Mouse (Mus musculus): Measurements from ENCODE around the gene Mrpl48. TPM values are rescaled to one million over a fixed set of nuclear protein-coding genes. Genes with fewer than 3 reads are reported as not detected.

Mrpl48 gene
- total and polyA plus RNA-seq, 3 experiments, result 39.5 to 67.3 TPM; not detected in 1

DNA sequence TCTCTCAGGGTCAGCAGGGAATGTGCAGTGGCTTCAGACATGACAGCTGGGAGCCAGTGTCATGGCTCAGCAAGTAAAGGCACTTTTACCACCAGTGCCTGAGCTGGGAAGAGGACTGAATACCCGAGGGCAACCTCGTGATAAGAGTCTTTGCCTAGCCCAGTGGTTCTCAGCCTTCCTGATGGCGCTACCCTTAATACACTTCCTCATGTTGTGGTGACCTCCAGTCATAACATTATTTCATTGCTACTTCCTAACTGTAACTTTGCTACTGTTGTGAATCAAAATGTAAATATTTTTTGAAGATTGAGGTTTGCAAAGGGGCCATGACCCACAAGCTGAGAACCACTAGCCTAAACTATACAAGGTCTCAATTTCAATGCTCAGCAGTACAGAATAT, 99.4 kb downstream of the Mrpl48 start:
- Histone ChIP-seq H3K9ac (ENCODE audit: control insufficient read depth, low read depth, low read length, poor library complexity, severe bottlenecking) (peak overlapping the region; percentile 32; the same call in 1 of the 2 replicates), H3K9me3 (replicated peaks; ENCODE audit: insufficient read depth, low read length) (no peaks in the 10 kb centered on the region), H3K4me3 (ENCODE audit: control insufficient read depth in 1 of 2, insufficient read depth in 1 of 2, low read depth in 2 of 2, low read length in 2 of 2) (peak overlapping the region in 1 of 2 experiments; percentile 2; a peak in 1 of 4 replicates), H3K79me2 (ENCODE audit: control insufficient read depth, insufficient read depth, low read length, poor library complexity) (no peaks in the 10 kb centered on the region), H3K4me1 (ENCODE audit: control insufficient read depth in 1 of 2, insufficient read depth in 2 of 2, low read length in 2 of 2) (peaks cover 2 to 15% of the 10 kb centered on the region in 2 experiments; a peak in 2 of 4 replicates), H3K36me3 (ENCODE audit: control insufficient read depth in 1 of 2, insufficient read depth in 2 of 2, low read length in 2 of 2) (peaks cover 0 to 5% of the 10 kb centered on the region in 2 experiments; a peak in 2 of 4 replicates), H3K27me3 (ENCODE audit: control insufficient read depth in 1 of 2, insufficient read depth in 2 of 2, low read length in 2 of 2) (no peaks in the 10 kb centered on the region), H3K27ac (ENCODE audit: control insufficient read depth, low read depth, low read length) (peak overlapping the region; percentile 24; the same call in 1 of the 2 replicates)
- no peak for TF ChIP-seq CHD2 (IDR thresholded peaks at IDR 0.05; ENCODE audit: low read length)
- TF ChIP-seq SIN3A (IDR thresholded peaks at IDR 0.05; ENCODE audit: low read length), result 0 out of 2 replicates have a peak, but pooled peaks have one; percentile 14
- peak; percentile 77 for DNase-seq (ENCODE audit: low read depth, low spot score)

DNA sequence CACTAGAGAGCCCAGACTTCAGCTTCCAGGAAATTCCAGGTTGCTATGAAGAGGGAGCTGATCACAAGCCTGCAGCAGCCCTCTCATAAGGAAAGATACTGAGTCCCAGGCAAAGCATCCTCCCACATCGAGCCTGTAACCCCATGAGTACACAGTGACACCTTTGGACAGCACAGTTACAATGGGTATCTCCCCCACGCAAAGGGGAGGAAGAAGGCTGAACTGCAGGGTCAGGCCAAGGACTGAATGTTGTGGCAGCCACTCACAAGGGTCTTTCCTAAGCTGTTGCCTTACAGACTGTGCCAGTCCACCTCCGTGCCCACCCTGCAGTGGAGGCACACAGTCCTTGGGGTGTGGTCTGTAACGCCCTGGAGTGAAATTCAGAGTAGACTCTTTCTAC, 101.6 kb downstream of the Mrpl48 start:
- H3K4me3 ChIP-seq (ENCODE audit: control insufficient read depth in 1 of 2, insufficient read depth in 1 of 2, low read depth in 2 of 2, low read length in 2 of 2), result no peak overlapping the region
- no peak overlapping the region for H3K27ac ChIP-seq (ENCODE audit: control insufficient read depth, low read depth, low read length)
- DNase-seq (ENCODE audit: low read depth, low spot score), result no peak
- no peaks in the 10 kb centered on the region for H3K27me3 ChIP-seq (ENCODE audit: control insufficient read depth in 1 of 2, insufficient read depth in 2 of 2, low read length in 2 of 2)
- no peak overlapping the region for H3K9ac ChIP-seq (ENCODE audit: control insufficient read depth, low read depth, low read length, poor library complexity, severe bottlenecking)
- peaks cover 2 to 13% of the 10 kb centered on the region in 2 experiments; a peak in 2 of 4 replicates for H3K4me1 ChIP-seq (ENCODE audit: control insufficient read depth in 1 of 2, insufficient read depth in 2 of 2, low read length in 2 of 2)
- peaks cover 0 to 5% of the 10 kb centered on the region in 2 experiments; a peak in 2 of 4 replicates for H3K36me3 ChIP-seq (ENCODE audit: control insufficient read depth in 1 of 2, insufficient read depth in 2 of 2, low read length in 2 of 2)
- H3K9me3 ChIP-seq (replicated peaks; ENCODE audit: insufficient read depth, low read length), result no peaks in the 10 kb centered on the region
- peak; percentile 77; the same call in 1 of the 2 replicates for TF ChIP-seq POLR2AphosphoS5 (IDR thresholded peaks at IDR 0.05; ENCODE audit: borderline replicate concordance, low read depth, low read length)
- no peak for TF ChIP-seq BHLHE40 (IDR thresholded peaks at IDR 0.05; ENCODE audit: borderline replicate concordance, low read depth, low read length)
- TF ChIP-seq UBTF (IDR thresholded peaks at IDR 0.05; ENCODE audit: borderline replicate concordance, insufficient read depth, low read depth, low read length), result no peak
- TF ChIP-seq GABPA (IDR thresholded peaks at IDR 0.05; ENCODE audit: low read depth, low read length), result no peak
- TF ChIP-seq MYB (IDR thresholded peaks at IDR 0.05; ENCODE audit: low read depth, low read length), result no peak
- no peak for TF ChIP-seq POLR2AphosphoS2 (IDR thresholded peaks at IDR 0.05; ENCODE audit: low read length)
- no peaks in the 10 kb centered on the region for H3K79me2 ChIP-seq (ENCODE audit: control insufficient read depth, insufficient read depth, low read length, poor library complexity)

DNA sequence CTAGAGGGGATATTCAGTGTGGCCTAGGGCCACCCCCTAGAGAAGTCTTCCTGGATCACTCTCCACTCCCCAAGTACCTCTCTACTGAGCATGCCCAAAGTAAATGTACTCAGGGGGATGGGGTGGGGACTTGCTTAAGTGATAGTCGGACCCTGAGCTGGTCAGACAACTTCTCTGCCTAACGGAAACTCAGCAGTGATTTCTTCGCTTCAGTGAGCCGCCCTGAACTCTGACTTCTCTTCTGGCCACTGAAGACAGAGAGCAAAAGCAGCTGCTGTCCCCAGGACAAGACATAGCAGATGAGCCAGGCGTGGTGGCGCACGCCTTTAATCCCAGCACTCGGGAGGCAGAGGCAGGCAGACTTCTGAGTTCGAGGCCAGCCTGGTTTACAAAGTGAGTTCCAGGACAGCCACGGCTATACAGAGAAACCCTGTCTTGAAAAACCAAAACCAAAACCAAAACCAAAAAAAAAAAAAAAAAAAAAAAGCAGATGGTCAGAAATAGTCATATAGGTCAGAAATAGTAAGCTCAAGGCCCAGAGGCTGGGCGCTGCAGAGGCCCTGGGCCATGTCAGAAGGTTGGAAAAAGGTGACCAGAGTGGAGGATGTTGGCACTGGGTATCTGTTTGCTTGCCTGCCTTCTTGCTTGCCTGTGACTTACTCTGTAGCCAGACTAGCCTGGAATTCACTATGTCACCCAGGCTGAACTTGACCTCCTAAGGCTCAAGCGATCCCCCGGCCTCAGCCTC, 103.2 kb downstream of the Mrpl48 start:
- Histone ChIP-seq H3K27me3 (ENCODE audit: control insufficient read depth in 1 of 2, insufficient read depth in 2 of 2, low read length in 2 of 2) (no peaks in the 10 kb centered on the region), H3K27ac (ENCODE audit: control insufficient read depth, low read depth, low read length) (no peak overlapping the region), H3K36me3 (ENCODE audit: control insufficient read depth in 1 of 2, insufficient read depth in 2 of 2, low read length in 2 of 2) (peaks cover 0 to 5% of the 10 kb centered on the region in 2 experiments; a peak in 2 of 4 replicates), H3K79me2 (ENCODE audit: control insufficient read depth, insufficient read depth, low read length, poor library complexity) (no peaks in the 10 kb centered on the region), H3K4me1 (ENCODE audit: control insufficient read depth in 1 of 2, insufficient read depth in 2 of 2, low read length in 2 of 2) (peaks cover 2 to 17% of the 10 kb centered on the region in 2 experiments; a peak in 2 of 4 replicates), H3K9ac (ENCODE audit: control insufficient read depth, low read depth, low read length, poor library complexity, severe bottlenecking) (no peak overlapping the region), H3K9me3 (replicated peaks; ENCODE audit: insufficient read depth, low read length) (no peaks in the 10 kb centered on the region), H3K4me3 (ENCODE audit: control insufficient read depth in 1 of 2, insufficient read depth in 1 of 2, low read depth in 2 of 2, low read length in 2 of 2) (no peak overlapping the region)
- DNase-seq (ENCODE audit: low read depth, low spot score), result no peak
- TF ChIP-seq TCF12 (IDR thresholded peaks at IDR 0.05; ENCODE audit: low read depth, low read length) (no peak), USF1 (IDR thresholded peaks at IDR 0.05; ENCODE audit: low read depth, low read length) (no peak), POLR2A (IDR thresholded peaks at IDR 0.05; ENCODE audit: control insufficient read depth in 1 of 2, insufficient read depth in 1 of 2, low read depth in 1 of 2, low read length in 2 of 2, poor library complexity in 1 of 2) (0 out of 4 replicates have a peak, but pooled peaks of 1 of the 2 experiments have one; percentile 26)
